Mouse (Mus musculus) kidney, adult 2 months (tissue): Measurements from ENCODE around the gene Trio. TPM values are rescaled to one million over a fixed set of nuclear protein-coding genes. Genes with fewer than 3 reads are reported as not detected.

ENCODE experiments used
- DNase-seq: peaks from one replicate; pipeline ENCODE4 v3.0.0; 2021
- H3K27ac ChIP-seq: fragments of 200-500 bp; 2 replicates; pipeline ENCODE4 v1.5.1; 2012; ENCODE audit warnings: low read depth, low read length, control low read depth, inconsistent platforms; ENCODE audit not compliant: insufficient read depth
- H3K27me3 ChIP-seq: fragments of 200-500 bp; replicated peaks from 2 replicates; pipeline ENCODE4 v1.6.1; 2012; ENCODE audit warnings: mild to moderate bottlenecking, moderate library complexity, low read length, inconsistent platforms; ENCODE audit not compliant: control insufficient read depth, insufficient read depth
- H3K36me3 ChIP-seq: fragments of 200-500 bp; 2 replicates; pipeline ENCODE4 v1.6.1; 2012; ENCODE audit warnings: mild to moderate bottlenecking, moderate library complexity, low read length, inconsistent platforms; ENCODE audit not compliant: control insufficient read depth, insufficient read depth
- H3K4me1 ChIP-seq: fragments of 200-500 bp; 2 replicates; pipeline ENCODE4 v1.6.1; 2011; ENCODE audit warnings: low read length; ENCODE audit not compliant: control insufficient read depth, insufficient read depth
- H3K4me3 ChIP-seq: fragments of 200-500 bp; 2 replicates; pipeline ENCODE4 v1.5.1; 2011; ENCODE audit warnings: mild to moderate bottlenecking, low read depth, low read length, control low read depth; ENCODE audit not compliant: insufficient read depth
- CTCF ChIP-seq: fragments of 200-500 bp; conservative IDR thresholded peaks from 2 replicates; pipeline ENCODE4 v1.5.1; 2011; ENCODE audit warnings: low read depth, mild to moderate bottlenecking, control low read depth, low read length, moderate library complexity, mixed read lengths; ENCODE audit not compliant: insufficient read depth, insufficient read length
- POLR2A ChIP-seq: fragments of 200-500 bp; IDR thresholded peaks from one replicate; pipeline ENCODE4 v1.6.1; 2011; ENCODE audit warnings: low read depth, low read length, control low read depth
- WGBS: fragments of 180-500 bp; shearing (Covaris S2); methylation state at CpG from one replicate; pipeline ENCODE4 v1.1.7; 2018; 5-methylcytosine and 5-hydroxymethylcytosine counted together
- polyA plus RNA-seq: library from polyadenylated mRNA; depleted of rRNA; stranded (reverse); fragments of >200 nt; gene quantifications from 2 replicates; pipeline ENCODE4 v1.2.3, GENCODE M21; 2012

Trio gene
- polyA plus RNA-seq, 1 experiment, result 37.2 TPM

- no peak for DNase-seq
- Histone ChIP-seq H3K27ac (peak overlapping the region; percentile 68), H3K27me3 (no peaks in the 10 kb centered on the region), H3K4me3 (no peak overlapping the region), H3K36me3 (no peaks in the 10 kb centered on the region), H3K4me1 (0 out of 2 replicates have a peak, but pooled peaks cover 2% of the 10 kb centered on the region)
- WGBS, result 58% methylated on average over 7 of the region's 7 CpGs
- TF ChIP-seq POLR2A, result no peak
- no peak for TF ChIP-seq CTCF
Observed at GRCm38 (mm10) chr15:27796868-27797222, 228.8 kb downstream of the Trio start.

- H3K4me3 ChIP-seq, result no peak overlapping the region
- peak; percentile 62 for DNase-seq
- no peaks in the 10 kb centered on the region for H3K36me3 ChIP-seq
- 60% methylated on average over 22 of the region's 22 CpGs for WGBS
- H3K4me1 ChIP-seq, result peaks cover 2% of the 10 kb centered on the region; the same call in 1 of the 2 replicates
- TF ChIP-seq CTCF (no peak), POLR2A (no peak)
- peak overlapping the region; percentile 72 for H3K27ac ChIP-seq
- no peaks in the 10 kb centered on the region for H3K27me3 ChIP-seq
Observed at GRCm38 (mm10) chr15:27795942-27796867, 229.4 kb downstream of the Trio start.

GRCm38 (mm10) chr15:27793284-27793683 lies 232.4 kb downstream of the Trio start:
- Histone ChIP-seq H3K27me3 (no peaks in the 10 kb centered on the region), H3K4me3 (no peak overlapping the region), H3K36me3 (no peaks in the 10 kb centered on the region), H3K4me1 (peaks cover 2% of the 10 kb centered on the region; the same call in 1 of the 2 replicates), H3K27ac (no peak overlapping the region)
- WGBS, result 78% methylated on average over 6 of the region's 6 CpGs
- no peak for DNase-seq
- TF ChIP-seq POLR2A, result no peak
- no peak for TF ChIP-seq CTCF

- DNase-seq, result no peak
- no peak overlapping the region for H3K4me3 ChIP-seq
- 49% methylated on average over 11 of the region's 11 CpGs for WGBS
- no peaks in the 10 kb centered on the region for H3K27me3 ChIP-seq
- TF ChIP-seq CTCF (no peak), POLR2A (no peak)
- no peak overlapping the region for H3K27ac ChIP-seq
- peaks cover 2% of the 10 kb centered on the region; the same call in 1 of the 2 replicates for H3K4me1 ChIP-seq
- H3K36me3 ChIP-seq, result no peaks in the 10 kb centered on the region
Observed at GRCm38 (mm10) chr15:27792473-27792872, 233.2 kb downstream of the Trio start.

GRCm38 (mm10) chr15:27791141-27791540 lies 234.5 kb downstream of the Trio start:
- TF ChIP-seq POLR2A (no peak), CTCF (no peak)
- peaks cover 4% of the 10 kb centered on the region; the same call in 1 of the 2 replicates for H3K4me1 ChIP-seq

GRCm38 (mm10) chr15:27790699-27791098 lies 234.9 kb downstream of the Trio start:
- no peak for DNase-seq

More at GRCm38 (mm10) chr15:27791141-27791540, 234.5 kb downstream of the Trio start:
- WGBS, result 77% methylated on average over 5 of the region's 5 CpGs
- H3K27ac ChIP-seq, result no peak overlapping the region
- H3K4me3 ChIP-seq, result no peak overlapping the region
- H3K36me3 ChIP-seq, result no peaks in the 10 kb centered on the region
- no peak for DNase-seq
- H3K27me3 ChIP-seq, result no peaks in the 10 kb centered on the region

GRCm38 (mm10) chr15:27789325-27789724 lies 236.3 kb downstream of the Trio start:
- H3K4me3 ChIP-seq, result no peak overlapping the region

More at GRCm38 (mm10) chr15:27790699-27791098, 234.9 kb downstream of the Trio start:
- WGBS, result 91% methylated on average over 6 of the region's 6 CpGs
- Histone ChIP-seq H3K27ac (no peak overlapping the region), H3K4me3 (no peak overlapping the region), H3K27me3 (no peaks in the 10 kb centered on the region), H3K36me3 (no peaks in the 10 kb centered on the region), H3K4me1 (peaks cover 5% of the 10 kb centered on the region; the same call in 1 of the 2 replicates)
- TF ChIP-seq CTCF, result no peak
- TF ChIP-seq POLR2A, result no peak

More at GRCm38 (mm10) chr15:27789325-27789724, 236.3 kb downstream of the Trio start:
- no peak for DNase-seq
- 60% methylated on average over 3 of the region's 3 CpGs for WGBS
- Histone ChIP-seq H3K27ac (no peak overlapping the region), H3K36me3 (no peaks in the 10 kb centered on the region), H3K4me1 (peaks cover 11% of the 10 kb centered on the region), H3K27me3 (no peaks in the 10 kb centered on the region)
- TF ChIP-seq CTCF, result no peak
- no peak for TF ChIP-seq POLR2A
